Mouse (Mus musculus): Measurements from ENCODE around the gene Bzw2.
A peak's percentile ranks its signal among the peaks of the same experiment; 100 is the strongest.

Bzw2 gene

DNA sequence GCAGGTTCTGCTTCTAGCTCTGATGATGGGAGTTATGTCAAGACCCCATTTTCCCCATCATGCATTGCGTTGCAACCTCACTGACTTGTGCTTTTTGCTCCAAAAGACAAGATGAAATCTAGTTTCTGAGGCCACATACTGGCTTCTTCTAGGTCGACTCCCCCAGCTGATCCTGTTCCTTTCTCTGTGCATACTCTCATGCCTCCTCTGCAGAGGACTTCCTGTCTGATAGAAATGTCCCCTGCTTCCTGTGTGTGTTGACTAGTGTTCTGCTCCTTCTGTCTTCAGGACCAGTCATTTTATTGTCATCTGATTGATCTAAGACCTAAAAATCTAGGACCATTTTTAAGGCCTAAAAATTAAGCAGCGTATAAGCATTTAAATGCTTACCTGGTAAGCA is 22.5 kb downstream of the Bzw2 start:
- no peak for DNase-seq (ENCODE audit: low read depth, low spot score)

DNA sequence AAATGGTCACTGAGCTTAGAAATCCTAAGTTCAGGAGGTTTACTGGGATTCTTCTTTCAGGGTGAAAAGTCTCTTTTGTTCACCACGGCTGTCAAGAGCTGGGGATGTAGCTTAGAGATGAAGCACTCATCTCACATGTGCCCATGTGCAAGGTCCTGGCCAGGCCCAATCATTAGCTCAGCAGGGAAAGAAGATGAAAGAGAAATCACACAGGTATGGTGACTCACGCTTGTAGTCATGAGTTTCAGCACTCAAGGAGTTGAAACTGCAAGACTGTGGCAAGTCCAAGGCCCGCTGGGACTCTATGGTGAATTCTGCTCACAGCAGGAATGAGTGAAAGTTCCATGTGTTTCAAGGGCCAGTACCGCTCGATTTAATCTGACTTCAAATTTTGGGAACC is 23.8 kb downstream of the Bzw2 start:
- no peak for DNase-seq (ENCODE audit: low read depth, low spot score)

DNA sequence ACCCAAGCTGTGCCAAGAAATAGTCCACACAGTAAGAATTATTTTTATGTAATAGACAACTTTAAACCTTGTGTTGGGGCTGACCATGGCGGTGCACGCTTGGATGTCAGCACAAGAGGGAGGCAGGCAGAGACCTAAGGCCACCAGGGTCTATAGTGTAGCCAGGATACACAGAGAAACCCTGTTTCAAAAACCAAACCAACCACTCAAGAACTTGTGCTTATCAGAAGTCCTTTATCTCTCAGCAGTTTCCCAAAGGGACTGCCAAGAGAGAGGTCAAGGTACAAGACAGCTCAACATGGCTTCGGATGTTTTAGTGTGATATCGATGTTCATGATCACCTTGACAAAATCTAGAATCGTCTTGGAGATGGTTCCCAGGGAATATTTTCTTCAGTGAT is 24.3 kb downstream of the Bzw2 start:
- no peak for DNase-seq (ENCODE audit: low read depth, low spot score)

DNA sequence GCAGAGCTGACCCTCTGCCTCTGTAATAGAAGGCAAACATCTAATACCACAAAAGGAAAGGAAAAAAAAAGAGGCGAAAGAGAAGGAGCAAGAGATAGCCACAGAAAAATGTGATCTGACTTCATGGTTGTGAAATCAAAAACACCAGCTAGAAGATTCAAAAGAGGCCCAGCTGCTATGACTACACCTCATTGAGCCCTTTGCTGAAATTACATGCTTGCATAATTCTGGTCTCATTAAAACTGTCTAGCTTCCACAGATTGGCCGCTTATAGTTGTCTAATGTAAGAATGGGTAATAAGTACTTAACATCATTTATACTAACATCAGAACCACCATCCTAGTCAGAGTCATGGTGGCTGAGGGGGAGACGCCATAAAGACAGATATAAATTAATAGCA is 25.2 kb downstream of the Bzw2 start:
- DNase-seq (ENCODE audit: low read depth, low spot score) = no peak

DNA sequence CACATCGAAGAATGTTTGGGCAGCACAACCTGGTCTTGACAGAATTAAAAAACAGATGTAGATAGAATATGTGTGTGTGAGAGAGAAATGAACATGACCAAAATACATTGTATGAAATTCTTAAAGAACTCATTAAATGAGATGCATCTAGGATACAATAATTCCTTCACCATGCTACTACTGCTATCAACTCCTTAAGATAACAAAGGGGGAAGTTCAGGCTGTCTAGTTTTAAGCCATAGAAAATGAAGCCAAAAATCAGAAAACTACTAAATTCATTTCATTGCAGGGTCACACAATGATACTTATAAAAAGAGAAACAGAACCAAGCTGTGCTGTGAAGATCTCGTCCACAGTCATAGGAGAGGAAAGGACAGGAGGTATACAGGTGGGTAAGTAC is 25.6 kb downstream of the Bzw2 start:
- no peak for DNase-seq (ENCODE audit: low read depth, low spot score)

DNA sequence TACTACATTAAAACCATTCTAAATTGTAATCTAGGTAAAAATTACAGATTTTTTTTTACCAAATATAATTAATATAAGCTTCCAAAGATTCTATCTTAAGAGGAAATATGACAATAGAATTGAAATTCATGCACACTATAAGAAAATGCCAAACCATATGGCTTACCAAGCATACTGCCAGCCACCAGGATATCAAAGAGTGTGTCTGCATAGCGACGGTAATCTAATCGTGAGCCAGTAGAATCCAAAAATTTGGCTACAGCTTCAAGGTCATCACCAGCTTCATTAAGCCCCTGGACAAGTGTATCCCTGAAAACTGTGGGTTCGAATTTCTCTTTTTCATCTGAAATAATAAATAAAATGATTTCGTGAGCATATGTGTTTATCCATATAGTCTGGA is 28.1 kb downstream of the Bzw2 start:
- DNase-seq (ENCODE audit: low read depth, low spot score) = no peak

DNA sequence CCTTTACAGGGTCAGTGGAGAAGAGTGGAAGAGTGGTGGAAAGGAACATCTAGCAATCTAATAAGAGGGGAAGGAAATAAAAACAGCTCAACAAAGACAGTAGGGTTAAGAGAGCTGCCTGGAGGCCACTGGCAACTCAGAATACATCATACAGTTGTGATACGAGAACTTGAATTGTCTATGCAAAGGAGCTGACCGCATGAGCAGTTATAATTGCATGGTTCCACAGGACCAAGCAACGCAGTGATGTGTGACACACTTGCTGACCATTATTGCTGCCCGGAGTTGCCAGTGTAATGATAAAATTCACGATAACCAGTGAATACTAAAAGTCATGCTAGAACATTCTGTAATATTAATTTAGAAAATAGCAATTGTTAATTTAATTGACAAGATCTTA is 31.8 kb downstream of the Bzw2 start:
- no peak for DNase-seq (ENCODE audit: low read depth, low spot score)

DNA sequence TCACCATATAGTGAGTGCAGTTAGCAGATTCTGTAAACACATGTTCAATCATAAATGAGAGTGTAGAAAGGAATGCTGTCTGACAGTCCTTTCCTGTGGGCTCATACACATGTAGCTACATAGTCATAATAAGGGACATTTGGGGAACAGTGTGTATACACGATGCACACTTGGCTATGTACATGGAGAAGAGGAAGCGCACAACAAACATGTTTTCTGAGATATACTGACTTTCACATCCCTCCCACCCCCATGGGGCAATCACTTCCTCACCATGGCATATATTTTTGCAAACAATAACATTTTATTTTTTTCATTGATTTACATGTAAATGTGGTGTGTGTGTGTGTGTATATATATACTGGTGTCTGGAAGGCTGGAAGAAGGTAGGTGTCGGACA is 38.6 kb downstream of the Bzw2 start:
- no peak for DNase-seq (ENCODE audit: low read depth, low spot score)

DNA sequence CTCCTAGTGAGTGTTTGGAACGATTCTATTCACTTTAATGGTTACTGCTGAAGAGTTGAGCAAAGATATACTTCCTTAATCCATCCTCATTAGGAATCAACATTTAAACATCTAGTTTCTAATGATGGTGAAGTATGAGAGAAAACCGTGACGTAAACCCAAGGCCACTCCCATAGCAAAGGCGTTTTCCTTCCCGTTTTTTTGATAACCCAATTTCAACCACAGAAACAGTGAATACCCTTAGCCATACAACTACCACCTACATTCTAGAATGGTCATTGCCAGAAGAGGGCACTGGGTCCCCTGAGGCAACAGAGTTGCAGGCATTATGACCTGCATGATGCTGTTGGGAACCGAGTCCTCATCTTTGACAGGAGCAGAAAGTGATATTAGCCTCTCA is 40.7 kb downstream of the Bzw2 start:
- DNase-seq (ENCODE audit: low read depth, low spot score) = no peak

DNA sequence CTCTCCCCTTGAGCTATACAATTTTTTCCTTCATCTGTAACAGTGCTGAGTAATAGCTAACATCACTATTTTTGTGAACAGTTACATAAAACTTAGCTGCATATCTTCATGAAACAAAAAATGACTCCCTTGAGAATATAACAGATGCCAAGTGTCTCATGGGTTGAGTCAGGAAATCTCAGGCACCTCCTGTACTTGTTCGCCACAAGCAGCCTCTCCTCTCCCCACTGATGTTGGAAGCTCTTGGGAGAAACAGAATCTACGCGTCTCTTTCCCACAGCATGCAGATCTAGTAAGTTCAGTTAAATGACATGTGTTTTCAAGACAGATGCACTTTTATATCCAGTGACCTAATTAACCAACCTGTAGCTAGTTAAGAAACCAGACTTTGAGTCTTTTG is 45.8 kb downstream of the Bzw2 start:
- no peak for DNase-seq (ENCODE audit: low read depth, low spot score)

DNA sequence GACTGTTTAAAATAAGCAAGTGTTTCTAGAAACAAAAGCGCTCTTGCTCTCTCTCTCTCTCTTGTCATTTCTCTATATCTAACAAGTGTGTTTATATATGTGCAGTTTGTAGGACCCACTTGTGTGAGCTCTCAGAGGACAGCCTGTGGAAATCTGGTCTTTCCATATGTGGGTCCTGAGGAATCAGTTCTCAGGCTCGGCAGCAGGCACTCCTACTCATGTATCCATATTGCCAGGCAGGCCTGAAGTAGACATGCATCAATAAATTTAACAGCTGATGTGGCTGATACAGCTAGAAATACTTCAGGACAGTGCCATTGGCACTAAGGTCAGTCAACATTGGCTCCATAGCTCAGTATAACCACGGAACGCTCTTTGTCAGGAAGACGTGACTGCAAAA is 46.8 kb downstream of the Bzw2 start:
- no peak for DNase-seq (ENCODE audit: low read depth, low spot score)

DNA sequence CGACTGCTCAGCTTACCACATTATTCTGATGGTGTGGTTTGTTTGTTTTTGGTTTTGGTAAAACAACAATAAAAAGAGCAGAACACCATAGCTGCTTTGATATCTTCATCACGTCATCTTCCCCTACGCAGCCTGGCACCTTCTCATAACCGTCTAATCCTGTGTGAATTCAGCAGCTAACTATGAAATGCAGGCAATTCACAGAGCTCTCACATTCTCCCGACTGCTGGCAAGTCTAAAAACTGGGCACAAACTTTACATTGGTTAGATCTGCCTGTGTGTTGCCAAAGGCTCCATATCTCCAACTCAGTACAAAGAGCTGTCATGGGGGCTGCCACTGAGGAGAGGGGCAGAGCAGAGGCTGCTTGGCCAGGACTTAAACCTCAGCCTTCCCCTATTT is 47.4 kb downstream of the Bzw2 start:
- DNase-seq (ENCODE audit: low read depth, low spot score) = no peak

DNA sequence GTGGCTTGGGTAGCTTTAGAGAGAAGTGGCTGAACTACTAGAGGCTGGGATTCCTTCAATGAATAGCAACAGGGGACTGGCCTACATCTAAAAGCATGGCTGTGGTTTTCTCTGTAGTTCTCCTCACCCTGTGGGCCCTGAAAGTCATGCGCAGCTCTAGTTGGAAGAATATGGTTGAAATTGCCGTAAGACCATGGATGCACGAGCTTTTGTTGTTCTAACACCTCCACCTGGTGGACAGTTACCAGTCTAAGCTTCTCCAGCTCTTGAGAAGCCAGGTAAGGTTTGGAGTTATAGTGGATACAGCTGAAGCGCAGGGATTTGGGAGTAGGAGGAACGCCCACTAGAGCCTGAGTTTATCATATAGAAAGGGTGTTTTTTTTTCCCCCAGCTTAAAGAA is 49.4 kb downstream of the Bzw2 start:
- no peak for DNase-seq (ENCODE audit: low read depth, low spot score)

DNA sequence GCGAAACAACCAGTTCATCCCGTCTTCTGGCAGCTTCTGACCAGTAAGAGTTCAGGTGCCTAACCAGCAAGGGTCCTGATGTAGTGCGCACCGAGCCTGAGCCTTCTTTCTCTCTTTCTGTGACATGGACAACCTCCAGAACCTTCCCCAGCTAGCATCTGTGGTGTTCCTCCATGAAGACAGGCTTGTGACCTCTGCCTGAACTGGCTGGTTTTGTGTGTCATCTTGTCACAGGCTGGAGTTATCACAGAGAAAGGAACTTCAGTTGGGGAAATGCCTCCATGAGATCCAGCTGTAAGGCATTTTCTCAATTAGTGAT is 54.3 kb downstream of the Bzw2 start:
- no peak for DNase-seq (ENCODE audit: low read depth, low spot score)

DNA sequence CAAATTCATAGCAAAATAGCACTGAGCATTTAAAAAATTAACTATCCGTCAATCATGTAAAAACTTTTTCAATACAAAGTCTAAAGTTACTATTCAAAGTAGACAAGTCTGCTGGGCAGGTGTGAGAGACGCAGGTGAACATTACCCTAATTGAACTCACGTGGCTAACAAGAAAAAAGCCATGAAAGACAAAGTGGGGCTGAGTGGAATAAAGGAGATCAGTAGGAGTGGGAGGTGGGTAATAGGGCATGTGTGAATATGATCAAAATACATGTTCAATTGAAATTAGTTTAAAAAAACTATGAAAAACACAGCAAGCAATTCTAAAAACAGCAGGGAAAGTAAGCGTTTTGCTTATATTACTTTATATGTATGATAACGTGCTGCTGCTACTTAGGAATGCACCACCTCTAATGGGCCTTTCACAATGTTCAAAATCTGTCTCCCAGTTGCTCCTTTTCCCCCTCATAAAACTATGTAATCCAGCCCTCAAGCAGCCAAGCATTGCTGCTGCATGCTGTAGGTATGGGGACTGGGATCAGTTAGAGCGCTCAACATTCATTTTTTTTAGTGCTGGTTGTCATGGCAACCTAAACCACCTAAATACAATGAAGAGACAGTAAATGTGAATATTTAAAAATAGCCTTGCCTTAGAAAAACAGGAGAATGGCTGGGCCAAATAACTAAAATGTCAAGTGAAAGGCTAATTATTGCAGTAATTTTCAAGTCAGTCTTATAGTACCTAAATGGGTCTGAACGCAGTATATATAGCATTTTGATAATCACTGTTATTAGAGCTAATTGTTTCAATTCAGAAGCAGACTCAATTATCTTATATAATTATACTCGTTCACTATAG is 54.9 kb downstream of the Bzw2 start:
- peak; percentile 16 for DNase-seq (ENCODE audit: low read depth, low spot score)

DNA sequence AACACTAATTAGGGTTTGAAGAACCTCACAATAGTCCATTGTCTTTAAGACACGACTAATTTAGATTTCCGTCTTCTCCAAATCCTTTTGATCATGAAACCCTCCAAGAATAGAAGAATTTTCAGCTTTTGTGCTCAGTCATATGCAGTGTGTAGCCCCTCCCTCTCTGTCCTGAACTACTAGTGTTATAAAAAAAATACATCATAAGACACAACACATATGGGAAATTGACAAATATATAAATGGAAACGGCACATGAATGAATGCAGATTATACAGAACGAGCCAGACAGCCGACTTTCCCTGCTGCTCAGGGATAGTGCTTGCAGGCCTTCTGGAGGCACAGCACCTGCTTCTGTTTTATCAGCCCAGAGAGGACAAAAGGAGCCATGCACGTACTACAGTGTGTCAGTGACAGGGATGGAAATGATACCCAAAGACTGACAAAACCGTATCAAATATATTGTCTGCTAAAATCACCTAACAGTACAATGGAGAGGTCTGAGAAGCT is 62.5 kb downstream of the Bzw2 start:
- no peak for DNase-seq (ENCODE audit: low read depth, low spot score)

DNA sequence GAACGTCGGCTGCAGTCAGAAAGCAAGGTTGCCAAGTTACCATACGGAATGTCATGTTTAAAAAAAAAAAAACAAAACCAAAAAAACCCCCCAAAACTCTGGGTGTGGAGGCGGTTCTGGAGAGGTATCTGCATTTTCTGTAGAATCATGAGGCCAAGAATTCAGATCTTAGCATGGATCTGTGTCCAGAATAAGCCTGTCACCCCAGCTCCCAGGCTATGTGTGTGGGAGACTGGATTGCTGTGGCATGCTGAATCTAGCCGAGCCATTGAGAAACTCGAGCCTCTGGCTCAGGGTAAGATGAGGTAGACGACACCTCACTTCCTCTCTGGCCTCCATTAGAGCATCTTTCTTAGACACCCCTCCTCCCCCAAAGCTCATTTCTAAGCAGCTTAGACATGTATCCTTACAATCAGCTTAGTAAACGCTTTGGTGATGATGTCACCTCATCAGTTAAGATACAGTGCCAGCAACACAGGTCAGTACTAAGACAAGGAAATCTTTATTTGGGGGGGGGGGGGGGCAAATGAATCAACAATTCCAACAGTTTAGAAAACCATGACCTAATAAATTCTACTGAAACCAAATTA is 64.7 kb downstream of the Bzw2 start:
- no peak for DNase-seq (ENCODE audit: low read depth, low spot score)

DNA sequence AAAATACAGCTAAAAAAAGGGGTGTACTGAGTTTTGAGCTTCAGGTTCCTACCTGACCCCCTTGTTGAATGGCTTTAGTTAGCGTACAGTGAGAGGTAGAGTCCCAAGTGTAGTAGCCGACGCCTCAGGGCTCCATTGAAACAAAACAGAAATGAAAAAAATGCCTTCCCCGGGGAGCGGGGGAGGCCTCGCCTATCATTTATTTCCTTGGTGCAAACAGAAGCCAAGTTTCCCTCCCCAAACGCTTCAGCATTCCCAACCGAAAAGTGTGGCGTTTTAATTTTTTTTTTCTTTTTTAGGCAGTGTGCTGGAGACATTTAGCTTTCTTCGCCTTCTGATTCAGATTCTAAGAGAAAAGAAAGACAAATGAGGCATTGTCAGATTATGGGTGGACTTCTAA is 65.9 kb downstream of the Bzw2 start:
- DNase-seq (ENCODE audit: low read depth, low spot score) = no peak

DNA sequence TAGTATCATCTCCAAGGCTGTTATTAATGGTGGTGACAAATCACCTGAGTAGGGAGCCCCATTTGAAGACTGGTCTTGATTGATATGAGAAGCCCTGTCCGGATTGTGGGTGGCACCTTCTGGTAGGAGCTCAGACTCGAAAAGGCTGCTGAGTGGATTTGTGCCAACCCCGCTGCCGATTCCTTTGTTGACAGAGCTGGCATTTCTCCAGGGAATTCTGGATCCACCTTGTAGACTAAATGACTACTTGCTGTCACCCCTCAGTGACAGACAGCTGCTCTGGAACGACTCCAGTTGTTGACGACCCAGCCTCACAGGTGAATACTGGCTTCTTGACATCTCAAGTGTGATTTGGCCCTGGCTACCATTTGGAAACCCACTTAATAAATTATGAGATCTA is 68.7 kb downstream of the Bzw2 start:
- no peak for DNase-seq (ENCODE audit: low read depth, low spot score)

DNA sequence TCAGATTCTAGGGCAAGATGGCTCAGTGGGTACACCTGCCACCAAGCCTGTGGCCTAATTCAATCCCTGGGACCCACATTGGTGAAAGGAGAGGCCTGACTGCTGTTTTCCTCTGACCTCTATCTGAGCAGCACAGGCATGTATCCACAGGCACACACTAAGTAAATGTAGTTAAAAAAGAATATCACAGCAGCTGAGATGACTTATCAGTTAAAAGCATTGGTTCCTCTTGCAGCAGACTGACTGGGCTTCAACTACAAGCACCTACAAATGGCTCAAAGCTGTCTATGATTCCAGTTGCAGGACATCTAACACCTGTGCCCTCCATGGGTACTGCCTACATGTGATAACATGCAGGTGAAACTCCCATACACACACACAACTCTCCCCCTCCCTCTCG is 69.1 kb downstream of the Bzw2 start:
- DNase-seq (ENCODE audit: low read depth, low spot score) = no peak

DNA sequence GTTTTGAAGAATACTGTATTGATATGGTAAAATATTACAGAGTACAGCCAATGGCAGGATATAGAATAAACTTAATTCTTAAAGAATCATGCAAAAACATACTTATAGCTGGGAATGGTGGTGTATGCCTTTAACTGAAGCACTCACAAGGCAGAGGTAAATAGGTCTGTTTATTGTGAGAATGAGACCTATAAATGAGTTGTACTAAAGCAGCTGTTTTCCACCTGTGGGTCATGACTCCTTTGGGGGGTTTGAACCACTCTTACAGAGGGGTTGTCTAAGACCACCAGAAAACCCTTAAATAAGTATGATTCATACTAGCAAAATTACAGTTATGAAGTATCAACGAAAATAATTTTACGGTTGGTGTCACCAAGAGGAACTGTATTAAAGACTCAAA is 72.5 kb downstream of the Bzw2 start:
- DNase-seq (ENCODE audit: low read depth, low spot score) = no peak

DNA sequence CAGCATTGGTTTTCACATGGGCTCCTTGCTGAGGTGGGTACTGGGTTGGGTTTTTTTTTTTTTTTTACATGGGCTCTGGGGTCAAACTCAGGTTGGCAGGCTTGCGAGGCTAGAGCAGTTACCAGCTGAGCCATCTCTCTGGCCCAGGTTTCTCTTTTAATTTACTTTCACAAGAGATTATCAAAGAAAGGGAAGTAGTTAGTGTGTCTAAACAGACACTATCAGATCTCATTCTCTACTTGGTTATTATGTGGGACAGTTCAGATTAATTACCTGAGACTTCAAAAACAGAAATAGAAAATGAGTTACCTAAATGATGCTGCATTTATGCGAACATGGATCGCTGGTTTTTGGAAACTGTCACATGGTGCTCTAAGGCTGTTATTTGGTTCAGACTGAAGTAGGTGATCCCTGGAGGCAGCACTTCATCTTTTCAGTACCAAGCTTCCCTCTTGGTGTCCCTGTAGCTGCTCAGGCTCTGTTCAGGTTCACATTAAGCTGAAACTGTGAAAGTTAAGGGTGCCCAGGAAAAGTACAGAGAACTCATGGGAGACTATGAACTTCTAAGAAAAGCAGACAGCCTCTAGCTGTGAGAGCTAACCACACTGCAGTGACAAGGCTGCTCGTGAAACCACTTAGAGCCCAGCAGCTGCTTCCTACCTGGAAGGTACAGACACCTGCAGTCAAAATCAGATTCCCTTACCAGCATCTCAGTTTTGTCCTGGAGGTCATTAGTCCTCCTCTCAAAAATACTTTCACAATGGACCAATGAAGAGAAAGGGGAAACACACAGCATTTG is 79.6 kb downstream of the Bzw2 start:
- no peak for DNase-seq (ENCODE audit: low read depth, low spot score)

DNA sequence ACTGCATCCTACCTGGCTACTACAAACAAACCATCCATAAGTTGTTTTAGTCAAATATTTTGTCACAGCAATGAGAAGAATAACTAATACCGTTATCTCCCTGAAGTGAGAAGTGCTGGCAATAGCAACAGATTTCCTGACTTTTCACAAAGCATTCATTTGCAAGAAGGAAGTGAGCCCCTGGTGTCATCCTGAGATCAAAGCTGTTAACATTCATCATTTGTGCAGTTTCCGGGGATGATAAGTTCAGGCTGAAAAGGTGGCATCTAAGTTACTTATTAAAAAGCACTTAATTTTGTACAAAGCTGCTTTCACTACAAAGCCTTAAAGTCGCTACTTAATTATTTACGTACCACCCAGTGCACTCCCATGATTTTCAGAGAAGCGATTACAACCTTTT is 85.0 kb downstream of the Bzw2 start:
- DNase-seq (ENCODE audit: low read depth, low spot score) = no peak

Data from forelimb bud, embryonic 11.5 days (tissue).